Mouse (Mus musculus) ES-E14 (cell line): ENCODE data around the gene Krt23.

Source experiments
- CHD2 ChIP-seq: IDR thresholded peaks from 2 replicates; pipeline ENCODE4 v1.6.1; 2014; ENCODE audit warnings: mild to moderate bottlenecking, low read depth, low read length, inconsistent platforms
- HCFC1 ChIP-seq: IDR thresholded peaks from 2 replicates; pipeline ENCODE4 v1.6.1; 2012; ENCODE audit warnings: low read length, inconsistent platforms, borderline replicate concordance; ENCODE audit not compliant: insufficient read depth
- MAFK ChIP-seq: IDR thresholded peaks from 2 replicates; pipeline ENCODE4 v1.6.1; 2014; ENCODE audit warnings: mild to moderate bottlenecking, low read depth, low read length, inconsistent platforms; ENCODE audit not compliant: insufficient read depth
- ZC3H11A ChIP-seq: IDR thresholded peaks from 2 replicates; pipeline ENCODE4 v1.6.1; 2012; ENCODE audit warnings: low read depth, mild to moderate bottlenecking, inconsistent platforms, low read length, borderline replicate concordance
- ZNF384 ChIP-seq: IDR thresholded peaks from 2 replicates; pipeline ENCODE4 v1.6.1; 2012; ENCODE audit warnings: low read depth, low read length, inconsistent platforms

DNA sequence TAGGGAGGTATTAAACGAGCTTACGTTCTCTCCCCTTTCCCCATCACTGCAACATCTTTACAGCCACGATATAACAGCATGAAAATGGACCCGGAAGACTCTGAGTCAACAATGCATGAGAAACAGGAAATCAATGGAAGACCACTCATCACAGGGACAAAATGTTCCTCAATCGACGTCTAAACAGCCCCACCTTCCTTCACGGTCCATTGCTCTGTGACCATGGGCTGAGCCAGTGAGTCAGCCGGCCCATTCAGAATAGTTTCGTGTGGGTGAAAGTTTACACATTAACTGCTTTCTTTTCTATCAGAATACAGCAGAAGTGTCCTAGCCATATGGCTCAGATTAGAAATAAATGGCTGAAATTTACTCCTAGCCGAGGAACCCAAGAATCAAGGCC is 38.2 kb downstream of the Krt23 start:
- TF ChIP-seq ZC3H11A (no peak), CHD2 (no peak), MAFK (no peak), HCFC1 (no peak), ZNF384 (no peak)
